Mouse (Mus musculus) common myeloid progenitor, adult 5-6 weeks (primary cell): ENCODE data around the gene Pde4c. TPM values are rescaled to one million over a fixed set of nuclear protein-coding genes. Genes with fewer than 3 reads are reported as not detected.

ENCODE experiments used
- ATAC-seq: replicated peaks from 2 replicates; pipeline ENCODE4 v1.8.0; 2016; ENCODE audit warnings: low read depth, mild to moderate bottlenecking, moderate TSS enrichment, inconsistent platforms; ENCODE audit not compliant: poor library complexity, severe bottlenecking
- total RNA-seq: library from RNA; stranded (forward); fragments of 200-1000, 187-1606 nt; gene quantifications from 2 replicates; pipeline ENCODE4 v1.2.3, GENCODE M21; 2017

The Pde4c gene
- total RNA-seq = 0.09 TPM in 1 of 2 replicates, not detected in the other

DNA sequence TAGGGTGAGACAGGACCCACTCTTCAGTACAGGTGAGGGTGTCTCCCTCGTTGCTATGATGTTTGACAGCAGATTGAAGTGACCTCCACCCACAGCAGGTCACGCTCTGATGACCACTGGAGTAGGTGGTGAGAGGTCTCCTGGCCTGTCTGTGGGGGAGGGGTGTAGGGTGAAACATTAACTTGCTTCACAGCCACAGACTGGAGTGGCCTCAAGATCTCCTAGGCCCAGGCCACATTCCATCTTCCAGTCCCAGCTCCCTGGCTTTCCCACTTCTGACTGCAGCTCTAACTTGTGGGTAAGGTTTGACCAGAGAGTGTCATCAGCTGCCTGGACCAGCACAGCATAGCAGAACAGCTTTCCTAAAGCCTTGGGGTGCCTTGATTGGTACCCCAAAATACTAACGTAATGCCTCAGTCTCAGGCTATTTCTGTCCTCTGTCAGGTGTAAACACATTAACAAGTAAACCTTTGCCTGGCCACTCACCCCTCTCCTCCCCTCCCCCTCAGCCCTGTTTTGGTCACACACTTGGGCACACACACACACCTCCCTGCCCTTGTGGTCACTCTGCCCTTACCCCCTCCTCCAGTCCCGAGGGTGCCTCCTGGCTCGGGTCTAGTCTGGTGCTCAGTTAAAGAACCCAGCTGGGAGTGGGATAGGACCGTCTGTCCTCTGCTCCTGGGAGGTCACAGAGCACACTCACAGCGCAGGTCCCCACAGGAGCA lies at the start of gene Pde4c:
Gene Pde4c (plus strand): TSS at position 235 of the 725 bp plus-strand sequence.
- ATAC-seq = no peak

GRCm38 (mm10) chr8:70674109-70674508 lies 49.4 kb upstream of the Pde4c start:
- no peak for ATAC-seq

DNA sequence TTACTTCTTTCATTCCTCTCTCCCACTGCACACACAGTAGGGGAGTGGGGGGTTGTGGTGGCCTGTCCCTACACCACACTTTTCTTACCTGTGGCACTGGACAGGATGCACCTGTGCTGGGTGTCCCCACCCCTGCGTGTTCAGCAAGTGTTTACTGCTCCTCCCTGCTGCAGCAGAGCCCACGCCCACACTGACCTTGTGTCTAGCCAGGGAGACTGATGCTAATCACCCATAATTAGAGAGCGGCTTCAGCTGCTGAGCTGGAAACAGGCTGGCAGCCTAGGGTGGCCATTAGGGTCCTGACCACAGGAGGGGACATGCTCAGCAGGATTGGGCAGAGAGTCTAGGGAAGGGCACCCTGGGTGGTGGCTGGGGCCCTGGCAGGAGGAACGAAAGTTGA lies 48.8 kb upstream of the Pde4c start:
- no peak for ATAC-seq

DNA sequence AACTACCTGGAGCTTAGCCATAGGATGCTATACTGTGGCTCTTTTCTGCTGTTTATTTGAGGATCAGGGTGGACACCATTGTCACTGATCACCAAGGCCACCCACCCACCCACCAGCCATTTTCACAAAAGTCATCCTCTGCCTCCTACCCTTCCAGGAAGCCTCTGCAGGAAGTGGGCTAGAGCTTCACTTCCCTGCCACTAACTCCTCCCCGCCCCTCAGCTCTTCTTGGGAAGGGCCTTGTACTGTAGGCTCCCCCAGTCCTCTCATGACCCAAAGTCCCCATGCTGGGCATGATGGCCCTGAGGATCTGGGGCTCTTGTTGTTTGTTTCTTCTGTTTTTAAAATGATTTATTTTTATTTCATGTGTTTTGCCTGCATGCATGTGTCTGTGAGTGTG lies 48.2 kb upstream of the Pde4c start:
- ATAC-seq = peak; percentile 16

- ATAC-seq = no peak
Measured at GRCm38 (mm10) chr8:70677451-70678080, 46.0 kb upstream of the Pde4c start.

- no peak for ATAC-seq
Measured at GRCm38 (mm10) chr8:70678679-70679078, 44.8 kb upstream of the Pde4c start.

DNA sequence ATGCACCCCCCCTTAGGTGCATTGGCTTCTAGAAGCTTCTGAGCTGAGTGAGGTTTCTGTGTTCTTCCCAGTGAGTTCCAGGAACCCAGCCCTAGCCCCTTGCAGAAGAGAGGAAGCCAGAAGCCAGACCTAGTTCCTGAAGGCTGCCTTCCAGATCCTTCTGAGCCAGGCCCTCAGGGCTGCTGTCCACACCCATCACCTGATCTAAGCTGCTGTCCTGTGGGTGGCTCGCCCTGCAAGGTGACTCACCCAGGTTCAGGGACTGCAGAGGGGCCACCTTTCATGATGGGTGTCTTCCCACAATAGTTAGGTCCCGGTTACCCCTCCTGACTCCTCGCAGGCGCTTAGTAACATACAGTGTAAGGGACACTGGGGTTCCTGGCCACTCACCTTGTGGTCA lies 44.1 kb upstream of the Pde4c start:
- ATAC-seq = no peak

DNA sequence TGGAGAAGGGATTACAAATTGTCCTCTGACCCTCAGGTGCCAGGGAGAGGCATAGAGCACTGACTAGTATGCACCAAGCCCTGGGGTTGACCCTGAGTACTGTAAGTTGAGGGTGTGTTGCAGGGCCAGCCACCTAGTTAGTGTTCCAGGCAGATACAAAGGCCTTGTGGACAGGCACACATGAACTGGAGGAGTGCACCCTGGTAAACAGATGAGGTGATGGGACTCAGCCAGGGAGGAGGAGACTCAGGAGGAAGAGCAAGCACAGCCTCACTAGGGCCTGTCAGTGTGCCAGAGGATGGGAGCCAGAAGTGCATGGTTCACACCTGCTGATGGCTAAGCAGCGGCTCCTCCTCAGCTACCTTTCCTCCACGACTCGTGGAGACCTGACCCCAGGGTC lies 43.5 kb upstream of the Pde4c start:
- no peak for ATAC-seq

DNA sequence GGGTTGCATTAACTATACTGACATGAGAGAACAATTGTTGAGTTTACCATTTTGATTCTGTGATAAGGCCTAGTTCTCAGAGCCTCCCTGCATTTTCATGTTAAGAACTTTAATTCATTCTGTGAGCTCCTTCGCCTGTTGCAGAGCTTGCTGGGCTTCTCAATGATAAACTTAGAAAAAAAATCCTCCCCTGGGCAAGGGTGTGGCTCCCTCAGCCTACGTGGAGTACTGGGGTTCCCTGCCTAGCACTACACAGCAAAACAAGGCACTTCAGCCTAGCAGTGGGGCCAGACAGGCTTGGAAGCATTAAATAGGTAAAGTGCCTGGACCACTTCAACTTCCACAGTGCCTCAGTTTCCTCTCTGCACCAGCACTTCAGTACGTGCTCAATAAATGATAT lies 42.1 kb upstream of the Pde4c start:
- no peak for ATAC-seq

DNA sequence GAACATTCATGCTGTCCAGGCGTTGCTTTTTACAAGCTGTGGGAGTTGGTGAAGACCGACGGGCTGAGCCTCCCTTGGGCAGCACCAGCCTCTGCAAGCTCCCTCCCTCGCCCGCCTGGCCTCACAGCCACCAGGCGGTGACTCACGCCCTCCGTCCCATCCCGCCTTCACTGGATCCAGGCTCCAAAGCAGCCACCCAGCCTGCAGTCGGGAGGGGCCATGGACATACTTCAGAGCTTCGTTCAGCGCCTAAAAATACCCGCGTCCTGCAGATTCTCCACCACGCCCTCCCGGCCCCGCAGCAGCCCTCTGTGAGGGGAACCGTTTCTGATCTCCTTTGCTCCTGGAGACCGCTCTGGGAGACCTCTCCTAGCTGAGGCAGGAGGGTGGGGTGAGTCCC lies 41.3 kb upstream of the Pde4c start:
- no peak; the same call in 1 of the 2 replicates for ATAC-seq

GRCm38 (mm10) chr8:70682692-70683091 lies 40.8 kb upstream of the Pde4c start:
- ATAC-seq = no peak

DNA sequence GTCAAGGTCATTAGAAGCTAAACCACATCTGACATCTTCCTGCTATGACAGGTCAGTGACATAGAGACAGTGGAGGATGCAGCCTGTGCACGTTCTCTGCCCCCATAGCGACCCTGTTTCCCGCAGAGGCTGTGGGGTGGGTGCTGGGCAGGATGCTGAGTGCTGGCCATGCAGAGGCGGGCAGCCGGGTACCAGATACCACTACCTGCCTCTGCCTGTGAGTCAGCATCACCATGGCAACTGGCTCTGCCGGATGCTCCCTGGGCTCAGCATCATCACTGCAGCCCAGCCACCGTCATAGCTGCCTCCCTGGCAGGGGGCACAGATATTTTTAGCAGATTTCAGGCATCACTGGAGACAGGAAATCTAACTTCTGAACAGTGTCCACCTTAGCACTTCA lies 39.2 kb upstream of the Pde4c start:
- ATAC-seq = no peak

- no peak for ATAC-seq
Measured at GRCm38 (mm10) chr8:70687576-70687975, 35.9 kb upstream of the Pde4c start.

GRCm38 (mm10) chr8:70688136-70688535 lies 35.4 kb upstream of the Pde4c start:
- no peak for ATAC-seq

DNA sequence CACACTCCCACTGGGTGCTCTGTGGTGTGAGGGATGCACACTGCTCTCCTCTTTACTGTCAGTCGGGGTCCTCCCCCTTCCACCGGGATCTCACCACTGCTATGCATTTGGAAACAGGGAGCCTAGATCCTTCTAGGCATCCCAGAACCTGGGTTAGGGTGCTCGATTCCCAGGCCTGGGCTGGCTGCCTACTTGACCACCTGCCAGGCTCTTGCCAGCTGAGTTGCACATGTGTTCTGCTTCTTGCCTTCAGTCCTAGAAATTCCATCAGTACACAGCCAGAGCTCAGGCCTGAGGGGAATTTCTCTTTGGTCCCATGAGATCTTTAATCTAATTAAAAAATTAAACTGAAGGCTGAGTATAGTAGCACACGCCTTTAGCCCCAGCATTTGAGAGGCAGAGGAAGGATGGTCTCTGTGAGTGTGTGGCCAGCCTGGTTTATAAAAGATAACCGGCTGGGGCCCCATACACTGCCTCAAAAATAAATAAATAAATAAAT lies 33.6 kb upstream of the Pde4c start:
- ATAC-seq = no peak

- ATAC-seq = no peak
Measured at GRCm38 (mm10) chr8:70691230-70691629, 32.3 kb upstream of the Pde4c start.

GRCm38 (mm10) chr8:70691727-70692231 lies 31.7 kb upstream of the Pde4c start:
- ATAC-seq = no peak

GRCm38 (mm10) chr8:70693636-70694035 lies 29.9 kb upstream of the Pde4c start:
- ATAC-seq = peak; percentile 24; the same call in 1 of the 2 replicates

GRCm38 (mm10) chr8:70695318-70696018 lies 28.1 kb upstream of the Pde4c start:
- peak; percentile 19 for ATAC-seq

GRCm38 (mm10) chr8:70696019-70696885 lies 27.3 kb upstream of the Pde4c start:
- ATAC-seq = no peak
